Mouse (Mus musculus) embryonic fibroblast, embryonic 13.5 days (primary cell): ENCODE measurements around the gene Erc2.

Experiments
- CTCF ChIP-seq: IDR thresholded peaks from 2 replicates; pipeline ENCODE4 v1.5.1; 2011; ENCODE audit warnings: mild to moderate bottlenecking, control low read depth, low read length, moderate library complexity, borderline replicate concordance; ENCODE audit not compliant: insufficient read depth
- POLR2A ChIP-seq: IDR thresholded peaks from 2 replicates; pipeline ENCODE4 v1.6.1; 2011; ENCODE audit warnings: low read depth, mild to moderate bottlenecking, control low read depth, low read length, moderate library complexity

DNA sequence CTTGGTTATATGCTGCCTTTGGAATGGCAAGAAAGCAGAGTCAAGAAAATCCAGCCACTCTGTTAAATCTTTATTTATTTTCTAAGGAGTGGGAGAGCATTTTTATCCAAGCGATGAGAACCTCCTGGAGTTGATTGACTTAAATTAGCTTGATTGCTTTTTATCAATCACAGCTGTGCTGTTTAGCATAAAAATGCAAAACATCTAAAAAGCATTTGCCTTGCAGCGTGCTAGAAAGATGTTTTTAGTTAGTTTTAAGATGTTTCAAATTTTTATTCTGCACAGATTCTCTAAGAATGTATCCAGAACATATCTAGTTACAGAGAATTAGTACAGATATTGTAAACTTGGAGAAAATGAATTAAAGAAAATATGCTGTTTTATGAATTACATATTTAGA is 315.7 kb downstream of the Erc2 start:
- no peak for TF ChIP-seq CTCF
- no peak for TF ChIP-seq POLR2A
